Mouse (Mus musculus): Measurements from ENCODE around the gene Sp3. TPM values are rescaled to one million over a fixed set of nuclear protein-coding genes. Genes with fewer than 3 reads are reported as not detected.

Gene Sp3
- polyA plus RNA-seq, 1 experiment = 65.5 TPM

- Histone ChIP-seq H3K27ac (ENCODE audit: insufficient read depth, low read depth, low read length) (peak overlapping the region; percentile 95), H3K4me1 (ENCODE audit: control insufficient read depth, insufficient read depth, low read length) (peaks cover 46% of the 10 kb centered on the region), H3K4me3 (ENCODE audit: insufficient read depth, low read length) (no peak overlapping the region)
- TF ChIP-seq POLR2A (IDR thresholded peaks at IDR 0.05; ENCODE audit: borderline replicate concordance, low read depth, low read length) = no peak
These were observed 25.6 kb upstream of the Sp3 start for GRCm38 (mm10) chr2:73005611-73006515.

- no peak for TF ChIP-seq POLR2A (IDR thresholded peaks at IDR 0.05; ENCODE audit: borderline replicate concordance, low read depth, low read length)
- TF ChIP-seq CTCF (IDR thresholded peaks at IDR 0.05; ENCODE audit: low read depth, low read length) = no peak
- peak overlapping the region; percentile 95 for H3K27ac ChIP-seq (ENCODE audit: insufficient read depth, low read depth, low read length)
- H3K4me3 ChIP-seq (ENCODE audit: insufficient read depth, low read length) = peak overlapping the region; percentile 48
- peaks cover 46% of the 10 kb centered on the region for H3K4me1 ChIP-seq (ENCODE audit: control insufficient read depth, insufficient read depth, low read length)
These were observed 23.8 kb upstream of the Sp3 start for GRCm38 (mm10) chr2:73003751-73004717.

GRCm38 (mm10) chr2:73003049-73003448, 22.8 kb upstream of the Sp3 start:
- Histone ChIP-seq H3K4me1 (ENCODE audit: control insufficient read depth, insufficient read depth, low read length) (peaks cover 46% of the 10 kb centered on the region), H3K4me3 (ENCODE audit: insufficient read depth, low read length) (no peak overlapping the region), H3K27ac (ENCODE audit: insufficient read depth, low read depth, low read length) (peak overlapping the region; percentile 95)
- TF ChIP-seq CTCF (IDR thresholded peaks at IDR 0.05; ENCODE audit: low read depth, low read length) (no peak), POLR2A (IDR thresholded peaks at IDR 0.05; ENCODE audit: borderline replicate concordance, low read depth, low read length) (no peak)

GRCm38 (mm10) chr2:73002451-73002850, 22.2 kb upstream of the Sp3 start:
- Histone ChIP-seq H3K27ac (ENCODE audit: insufficient read depth, low read depth, low read length) (peak overlapping the region; percentile 69), H3K4me1 (ENCODE audit: control insufficient read depth, insufficient read depth, low read length) (peaks cover 47% of the 10 kb centered on the region), H3K4me3 (ENCODE audit: insufficient read depth, low read length) (no peak overlapping the region)
- no peak for TF ChIP-seq CTCF (IDR thresholded peaks at IDR 0.05; ENCODE audit: low read depth, low read length)
- no peak for TF ChIP-seq POLR2A (IDR thresholded peaks at IDR 0.05; ENCODE audit: borderline replicate concordance, low read depth, low read length)

- TF ChIP-seq POLR2A (IDR thresholded peaks at IDR 0.05; ENCODE audit: borderline replicate concordance, low read depth, low read length) (no peak), CTCF (IDR thresholded peaks at IDR 0.05; ENCODE audit: low read depth, low read length) (no peak)
- Histone ChIP-seq H3K4me3 (ENCODE audit: insufficient read depth, low read length) (no peak overlapping the region), H3K27ac (ENCODE audit: insufficient read depth, low read depth, low read length) (no peak overlapping the region), H3K4me1 (ENCODE audit: control insufficient read depth, insufficient read depth, low read length) (peaks cover 48% of the 10 kb centered on the region)
These were observed 21.7 kb upstream of the Sp3 start for GRCm38 (mm10) chr2:73001994-73002393.

- Histone ChIP-seq H3K4me1 (ENCODE audit: control insufficient read depth, insufficient read depth, low read length) (peaks cover 49% of the 10 kb centered on the region), H3K4me3 (ENCODE audit: insufficient read depth, low read length) (no peak overlapping the region), H3K27ac (ENCODE audit: insufficient read depth, low read depth, low read length) (no peak overlapping the region)
- TF ChIP-seq POLR2A (IDR thresholded peaks at IDR 0.05; ENCODE audit: borderline replicate concordance, low read depth, low read length) (no peak), CTCF (IDR thresholded peaks at IDR 0.05; ENCODE audit: low read depth, low read length) (no peak)
These were observed 19.9 kb upstream of the Sp3 start for GRCm38 (mm10) chr2:73000194-73000593.

GRCm38 (mm10) chr2:72997586-72997985, 17.3 kb upstream of the Sp3 start:
- TF ChIP-seq POLR2A (IDR thresholded peaks at IDR 0.05; ENCODE audit: borderline replicate concordance, low read depth, low read length) = no peak
- TF ChIP-seq CTCF (IDR thresholded peaks at IDR 0.05; ENCODE audit: low read depth, low read length) = no peak
- Histone ChIP-seq H3K27ac (ENCODE audit: insufficient read depth, low read depth, low read length) (no peak overlapping the region), H3K4me1 (ENCODE audit: control insufficient read depth, insufficient read depth, low read length) (peaks cover 39% of the 10 kb centered on the region), H3K4me3 (ENCODE audit: insufficient read depth, low read length) (no peak overlapping the region)

- Histone ChIP-seq H3K27ac (ENCODE audit: insufficient read depth, low read depth, low read length) (peak overlapping the region; percentile 91), H3K4me1 (ENCODE audit: control insufficient read depth, insufficient read depth, low read length) (peaks cover 34% of the 10 kb centered on the region), H3K4me3 (ENCODE audit: insufficient read depth, low read length) (no peak overlapping the region)
- no peak for TF ChIP-seq POLR2A (IDR thresholded peaks at IDR 0.05; ENCODE audit: borderline replicate concordance, low read depth, low read length)
- no peak for TF ChIP-seq CTCF (IDR thresholded peaks at IDR 0.05; ENCODE audit: low read depth, low read length)
These were observed 16.6 kb upstream of the Sp3 start for GRCm38 (mm10) chr2:72996808-72997378.

- peak overlapping the region; percentile 91 for H3K27ac ChIP-seq (ENCODE audit: insufficient read depth, low read depth, low read length)
- TF ChIP-seq CTCF (IDR thresholded peaks at IDR 0.05; ENCODE audit: low read depth, low read length) = no peak
- TF ChIP-seq POLR2A (IDR thresholded peaks at IDR 0.05; ENCODE audit: borderline replicate concordance, low read depth, low read length) = no peak
- H3K4me1 ChIP-seq (ENCODE audit: control insufficient read depth, insufficient read depth, low read length) = peaks cover 29% of the 10 kb centered on the region
These were observed 15.3 kb upstream of the Sp3 start for GRCm38 (mm10) chr2:72995346-72996097.

More at GRCm38 (mm10) chr2:72995346-72996097, 15.3 kb upstream of the Sp3 start:
- H3K4me3 ChIP-seq (ENCODE audit: insufficient read depth, low read length) = no peak overlapping the region

All from bone marrow macrophage, adult 2 months (primary cell).